Mouse (Mus musculus) kidney, postnatal 0 days (tissue): Measurements from ENCODE around the gene Snx4. TPM values are rescaled to one million over a fixed set of nuclear protein-coding genes. Genes with fewer than 3 reads are reported as not detected.

Experiments used
- ATAC-seq: fragments of 200-750 bp; cut with Nextera tagmentation; replicated peaks from 2 replicates; pipeline ENCODE4 v1.8.0; 2017; ENCODE audit warnings: low read depth, moderate number of reproducible peaks, moderate TSS enrichment, moderate library complexity; ENCODE audit not compliant: low FRiP score
- DNase-seq: peaks from one replicate; pipeline ENCODE4 v3.0.0-alpha.2; 2016; ENCODE audit warnings: low spot score
- H3K27ac ChIP-seq: fragments of 300-500 bp; sonication (generic); 2 replicates; pipeline ENCODE4 v1.5.1; 2014; ENCODE audit warnings: mild to moderate bottlenecking
- H3K27me3 ChIP-seq: fragments of 300-500 bp; sonication (generic); 2 replicates; pipeline ENCODE4 v1.6.1; 2014; ENCODE audit warnings: low read length, mixed read lengths; ENCODE audit not compliant: insufficient read depth
- H3K36me3 ChIP-seq: fragments of 300-500 bp; sonication (generic); 2 replicates; pipeline ENCODE4 v1.6.1; 2014; ENCODE audit warnings: low read length, mixed read lengths; ENCODE audit not compliant: insufficient read depth
- H3K4me1 ChIP-seq: fragments of 300-500 bp; sonication (generic); replicated peaks from 2 replicates; pipeline ENCODE4 v1.6.1; 2014; ENCODE audit warnings: antibody characterized with exemption, low read length, mixed read lengths; ENCODE audit not compliant: insufficient read depth
- H3K4me2 ChIP-seq: fragments of 300-500 bp; sonication (generic); 2 replicates; pipeline ENCODE4 v1.6.1; 2014; ENCODE audit warnings: mild to moderate bottlenecking, low read length, moderate library complexity, mixed read lengths
- H3K4me3 ChIP-seq: fragments of 300-500 bp; sonication (generic); replicated peaks from 2 replicates; pipeline ENCODE4 v1.5.1; 2014; ENCODE audit warnings: low read depth, low read length
- H3K9ac ChIP-seq: fragments of 300-500 bp; sonication (generic); 2 replicates; pipeline ENCODE4 v1.6.1; 2014; ENCODE audit warnings: low read depth, low read length
- H3K9me3 ChIP-seq: fragments of 300-500 bp; sonication (generic); replicated peaks from 2 replicates; pipeline ENCODE4 v1.6.1; 2016; ENCODE audit warnings: low read length, inconsistent platforms, mixed read lengths
- CTCF ChIP-seq: IDR thresholded peaks from 2 replicates; pipeline ENCODE4 v1.5.1; 2016; ENCODE audit warnings: antibody characterized with exemption, low read depth, mild to moderate bottlenecking, moderate library complexity
- WGBS: fragments of 180-500 bp; shearing (Covaris S2); extraction: QIAGEN DNeasy Blood & Tissue Kit; methylation state at CpG from one replicate; pipeline ENCODE4 v1.1.7; 2014; 5-methylcytosine and 5-hydroxymethylcytosine counted together
- polyA plus RNA-seq: library from polyadenylated mRNA; unstranded; fragments of >200 nt; fragmentation: Nextera tagmentation; extraction: Ambion mirVana; gene quantifications from 2 replicates; pipeline ENCODE4 v1.2.1, GENCODE M21; 2015

Gene Snx4
- polyA plus RNA-seq, 1 experiment from 2014 or later, result 90.6 TPM

DNA sequence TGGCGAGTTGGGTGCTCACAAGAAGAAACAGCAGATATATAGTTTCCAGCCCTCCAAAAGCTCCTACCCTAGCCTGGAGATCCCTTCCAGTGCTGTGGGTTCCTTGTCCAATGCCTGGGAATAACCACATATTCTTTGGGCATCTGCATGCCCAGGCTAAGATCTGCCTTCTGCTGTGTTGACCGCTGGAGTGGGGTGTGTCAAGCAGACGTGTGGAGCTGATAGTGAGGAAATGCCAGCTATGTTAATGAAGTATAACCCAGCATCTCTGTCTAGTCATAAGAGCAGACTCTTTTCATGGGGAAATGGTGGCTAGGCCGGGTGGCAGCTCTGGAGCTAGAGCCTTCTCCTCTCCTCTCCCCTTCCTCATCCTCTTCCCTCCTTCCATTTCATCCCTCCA is 64.4 kb downstream of the Snx4 start:
- H3K4me3 ChIP-seq, result no peak overlapping the region
- H3K9me3 ChIP-seq, result no peaks in the 10 kb centered on the region
- no peak overlapping the region for H3K27ac ChIP-seq
- H3K27me3 ChIP-seq, result no peaks in the 10 kb centered on the region
- H3K4me1 ChIP-seq, result no peaks in the 10 kb centered on the region
- no peaks in the 10 kb centered on the region for H3K36me3 ChIP-seq
- ATAC-seq, result no peak
- no peak for DNase-seq
- 89% methylated on average over 4 of the region's 4 CpGs for WGBS
- no peak for TF ChIP-seq CTCF
- H3K9ac ChIP-seq, result no peak overlapping the region
- H3K4me2 ChIP-seq, result no peak overlapping the region

DNA sequence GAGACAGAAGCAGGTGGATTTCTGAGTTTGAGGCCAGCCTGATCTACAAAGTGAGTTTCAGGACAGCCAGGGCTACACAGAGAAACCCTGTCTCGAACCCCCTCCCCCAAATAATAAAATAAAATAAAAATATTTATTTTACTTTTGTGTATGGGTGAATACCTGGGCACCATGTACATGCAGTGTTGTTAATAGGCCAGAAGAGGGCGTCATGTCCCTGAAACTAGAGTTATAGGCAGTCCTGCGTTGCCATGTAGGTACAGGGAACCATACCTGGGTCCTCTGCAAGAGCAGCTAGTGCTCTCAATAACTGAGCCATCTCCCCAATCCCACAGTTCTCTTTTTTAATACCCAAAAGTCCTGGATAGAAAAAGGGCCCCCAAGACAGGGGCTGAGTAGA is 66.4 kb downstream of the Snx4 start:
- WGBS, result 63% methylated on average over 3 of the region's 3 CpGs
- H3K4me3 ChIP-seq, result no peak overlapping the region
- ATAC-seq, result no peak

DNA sequence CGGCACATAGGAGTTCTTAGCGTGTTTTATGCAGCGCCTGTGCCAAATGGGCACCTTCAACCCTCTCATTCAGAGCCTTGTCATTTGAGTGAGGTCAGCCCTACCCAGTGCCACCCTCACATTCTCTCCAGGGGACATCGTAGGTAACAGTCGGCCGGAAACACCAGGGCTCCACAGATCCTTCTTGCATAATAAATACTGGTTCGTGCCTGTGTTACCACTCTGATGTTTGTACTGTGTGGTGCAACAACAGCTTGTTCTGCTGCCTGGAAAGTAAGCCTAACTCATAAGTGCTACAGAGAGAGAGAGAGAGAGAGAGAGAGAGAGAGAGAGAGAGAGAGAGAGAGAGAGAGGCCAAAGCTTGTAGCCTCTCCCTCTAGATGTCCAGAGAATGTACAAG is 66.8 kb downstream of the Snx4 start:
- Histone ChIP-seq H3K27me3 (no peaks in the 10 kb centered on the region), H3K27ac (no peak overlapping the region), H3K9me3 (no peaks in the 10 kb centered on the region), H3K4me2 (no peak overlapping the region), H3K4me1 (no peaks in the 10 kb centered on the region; the same call in 1 of the 2 replicates), H3K36me3 (no peaks in the 10 kb centered on the region), H3K4me3 (no peak overlapping the region), H3K9ac (no peak overlapping the region)
- no peak for ATAC-seq
- TF ChIP-seq CTCF, result no peak
- 87% methylated on average over 7 of the region's 7 CpGs for WGBS
- DNase-seq, result no peak

More for the DNA sequence above, 66.4 kb downstream of the Snx4 start:
- no peaks in the 10 kb centered on the region for H3K36me3 ChIP-seq
- H3K9ac ChIP-seq, result no peak overlapping the region
- no peaks in the 10 kb centered on the region for H3K9me3 ChIP-seq
- H3K27ac ChIP-seq, result no peak overlapping the region
- no peaks in the 10 kb centered on the region for H3K27me3 ChIP-seq
- H3K4me1 ChIP-seq, result no peaks in the 10 kb centered on the region; the same call in 1 of the 2 replicates
- DNase-seq, result no peak
- peak; percentile 17; the same call in 1 of the 2 replicates for TF ChIP-seq CTCF
- H3K4me2 ChIP-seq, result no peak overlapping the region

DNA sequence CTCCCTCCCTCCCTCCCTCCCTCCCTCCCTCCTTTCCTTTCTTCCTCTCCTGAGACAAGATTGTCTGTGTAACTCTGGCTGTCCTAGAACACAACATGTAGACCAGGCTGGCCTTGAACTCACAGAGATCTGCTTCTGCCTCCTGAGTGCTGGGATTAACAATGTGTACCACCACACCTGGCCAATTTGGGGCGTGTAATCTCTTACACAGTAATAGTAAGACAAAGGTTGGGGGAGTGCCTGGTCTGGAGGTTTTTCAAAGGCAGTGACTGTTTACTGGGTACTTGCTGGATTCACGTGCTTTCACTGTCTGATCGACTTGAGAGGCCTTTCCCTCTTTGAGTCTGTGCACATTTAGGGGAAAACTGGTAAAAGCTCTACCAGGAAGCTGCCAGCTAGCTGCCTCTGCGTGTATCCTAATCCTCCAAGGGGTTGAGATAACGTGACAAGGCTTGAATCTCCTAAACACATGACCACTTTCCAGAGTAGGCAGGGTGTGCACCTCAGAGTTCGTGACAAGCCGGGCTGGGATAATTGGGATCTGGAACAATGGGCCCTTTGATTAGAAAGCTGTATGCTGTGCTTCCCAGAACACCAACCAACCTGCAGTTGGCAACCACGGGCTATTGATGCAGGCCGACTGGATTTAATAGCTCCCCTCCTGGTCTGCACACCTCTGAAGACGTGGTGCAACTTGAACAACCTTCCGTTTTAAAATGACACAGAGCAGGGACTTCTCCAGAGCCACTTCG is 74.6 kb downstream of the Snx4 start:
- no peaks in the 10 kb centered on the region for H3K27me3 ChIP-seq
- H3K27ac ChIP-seq, result no peak overlapping the region
- 52% methylated on average over 12 of the region's 12 CpGs for WGBS
- no peak for DNase-seq
- no peak for ATAC-seq
- TF ChIP-seq CTCF, result no peak
- no peak overlapping the region for H3K4me3 ChIP-seq
- H3K4me1 ChIP-seq, result no peaks in the 10 kb centered on the region; the same call in 1 of the 2 replicates
- no peaks in the 10 kb centered on the region for H3K36me3 ChIP-seq
- H3K9me3 ChIP-seq, result 0 out of 2 replicates have a peak, but pooled peaks cover 3% of the 10 kb centered on the region
- no peak overlapping the region for H3K9ac ChIP-seq
- H3K4me2 ChIP-seq, result no peak overlapping the region

DNA sequence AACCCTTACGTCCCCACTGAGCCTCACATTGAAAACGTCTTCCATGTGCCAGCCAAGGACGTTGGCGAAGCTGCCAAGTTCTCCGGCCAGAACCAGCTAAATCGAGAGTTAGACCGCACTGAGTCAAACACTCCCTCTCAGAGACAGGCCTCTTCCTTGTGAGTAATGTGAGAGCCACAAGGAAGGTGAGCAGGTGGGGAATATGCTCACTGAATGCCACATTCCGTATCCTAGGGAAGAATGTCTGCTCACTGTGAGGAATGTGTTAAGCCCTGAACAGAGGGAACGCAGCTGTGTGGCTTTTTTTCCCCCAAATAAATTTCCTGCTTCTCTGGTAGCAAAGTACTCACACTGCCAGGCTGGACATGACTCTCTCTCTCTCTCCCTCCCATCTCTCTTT is 75.3 kb downstream of the Snx4 start:
- Histone ChIP-seq H3K27ac (no peak overlapping the region), H3K4me3 (no peak overlapping the region), H3K9ac (no peak overlapping the region), H3K9me3 (0 out of 2 replicates have a peak, but pooled peaks cover 3% of the 10 kb centered on the region), H3K27me3 (no peaks in the 10 kb centered on the region), H3K4me2 (no peak overlapping the region), H3K4me1 (no peaks in the 10 kb centered on the region), H3K36me3 (no peaks in the 10 kb centered on the region)
- ATAC-seq (no peak), DNase-seq (no peak)
- WGBS, result 58% methylated on average over 9 of the region's 9 CpGs
- no peak for TF ChIP-seq CTCF

DNA sequence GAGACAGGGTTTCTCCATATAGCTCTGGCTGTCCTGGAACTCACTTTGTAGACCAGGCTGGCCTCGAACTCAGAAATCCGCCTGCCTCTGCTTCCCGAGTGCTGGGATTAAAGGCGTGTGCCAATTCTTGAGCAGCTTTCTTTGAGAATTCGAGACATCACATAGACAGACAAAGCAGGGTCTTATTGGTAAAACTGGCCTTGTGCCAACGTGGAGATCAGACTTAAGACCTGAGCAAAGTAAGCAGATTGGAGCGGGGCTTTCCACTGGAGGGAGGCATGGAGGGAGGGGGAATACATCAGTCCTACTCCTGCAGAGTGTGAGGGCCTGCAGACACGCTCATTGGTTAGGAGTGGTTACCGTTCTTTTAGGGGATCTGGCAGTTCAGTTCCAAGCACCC is 75.9 kb downstream of the Snx4 start:
- Histone ChIP-seq H3K4me2 (no peak overlapping the region), H3K36me3 (no peaks in the 10 kb centered on the region), H3K27me3 (no peaks in the 10 kb centered on the region), H3K4me1 (no peaks in the 10 kb centered on the region), H3K9me3 (0 out of 2 replicates have a peak, but pooled peaks cover 3% of the 10 kb centered on the region), H3K9ac (no peak overlapping the region), H3K4me3 (no peak overlapping the region), H3K27ac (no peak overlapping the region)
- TF ChIP-seq CTCF, result no peak
- no peak for ATAC-seq
- DNase-seq, result no peak
- 87% methylated on average over 9 of the region's 9 CpGs for WGBS

DNA sequence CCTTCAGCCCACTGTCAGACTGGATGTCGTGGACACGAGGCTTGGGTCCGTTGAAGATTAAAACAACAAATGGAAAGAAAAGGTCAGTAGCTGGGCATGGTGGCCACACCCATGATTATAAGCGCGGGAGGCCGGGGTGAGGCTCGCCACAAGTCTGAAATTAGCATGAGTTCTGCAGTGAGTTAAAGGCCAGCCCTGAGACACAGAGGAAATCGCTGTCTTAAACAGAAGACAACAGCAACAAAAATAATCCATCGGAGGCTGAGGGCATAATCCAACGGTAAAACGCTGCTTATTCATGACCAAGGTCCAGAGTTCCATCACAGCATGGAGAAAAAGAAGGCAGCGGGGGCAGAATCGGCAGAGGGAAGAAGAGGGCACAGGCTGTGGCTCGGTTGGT is 81.8 kb downstream of the Snx4 start:
- Histone ChIP-seq H3K4me1 (no peaks in the 10 kb centered on the region), H3K36me3 (no peaks in the 10 kb centered on the region), H3K27me3 (no peaks in the 10 kb centered on the region), H3K9me3 (0 out of 2 replicates have a peak, but pooled peaks cover 3% of the 10 kb centered on the region), H3K4me2 (no peak overlapping the region), H3K9ac (no peak overlapping the region), H3K4me3 (no peak overlapping the region), H3K27ac (no peak overlapping the region)
- DNase-seq (no peak), ATAC-seq (no peak)
- no peak for TF ChIP-seq CTCF
- WGBS, result 66% methylated on average over 14 of the region's 14 CpGs
